Mouse (Mus musculus) embryo, embryonic 10.5 days (tissue): ENCODE data around the gene Hist1h3e.
"Not testable (repeated sequence)": the region's sequence is repeated elsewhere in the genome, so short reads cannot be mapped to it uniquely, and the experiment has no call there.

Experiments
- DNase-seq: peaks from one replicate; pipeline ENCODE4 v3.0.0-alpha.2; 2015; ENCODE audit warnings: low spot score

Hist1h3e gene

GRCm38 (mm10) chr13:23561531-23561882 is 662 bp downstream of the Hist1h3e start:
- DNase-seq, result not testable (repeated sequence)

- peak; percentile 50 for DNase-seq
Measured at GRCm38 (mm10) chr13:23560699-23561098, 1.5 kb downstream of the Hist1h3e start.

- DNase-seq, result no peak
Measured at GRCm38 (mm10) chr13:23556906-23557305, 5.3 kb downstream of the Hist1h3e start.

- DNase-seq, result peak; percentile 96
Measured at GRCm38 (mm10) chr13:23555839-23556416, 6.2 kb downstream of the Hist1h3e start.

- DNase-seq, result peak; percentile 97
Measured at GRCm38 (mm10) chr13:23554925-23555838, 7.0 kb downstream of the Hist1h3e start.

- peak; percentile 71 for DNase-seq
Measured at GRCm38 (mm10) chr13:23554393-23554792, 7.8 kb downstream of the Hist1h3e start.

- no peak for DNase-seq
Measured at GRCm38 (mm10) chr13:23552962-23553361, 9.2 kb downstream of the Hist1h3e start, which contains the start of gene Hist1h1d. Gene Hist1h1d, plus strand, starts transcription at chr13:23553262.

- no peak for DNase-seq
Measured at GRCm38 (mm10) chr13:23551931-23552914, 9.9 kb downstream of the Hist1h3e start.

GRCm38 (mm10) chr13:23551146-23551834 is 10.9 kb downstream of the Hist1h3e start, which contains the start of gene Hist1h4f:
Gene Hist1h4f, minus strand, starts transcription at chr13:23551648.
- peak; percentile 98 for DNase-seq

- peak; percentile 82 for DNase-seq
Measured at GRCm38 (mm10) chr13:23550761-23551145, 11.4 kb downstream of the Hist1h3e start.

- DNase-seq, result no peak
Measured at GRCm38 (mm10) chr13:23546694-23547093, 15.5 kb downstream of the Hist1h3e start.

GRCm38 (mm10) chr13:23544787-23545120 is 17.4 kb downstream of the Hist1h3e start:
- DNase-seq, result not testable (repeated sequence)

- DNase-seq, result peak; percentile 98
Measured at GRCm38 (mm10) chr13:23543965-23544786, 18.0 kb downstream of the Hist1h3e start, which contains the start of gene Hist1h3f. Gene Hist1h3f, plus strand, starts transcription at chr13:23544052.

- peak; percentile 95 for DNase-seq
Measured at GRCm38 (mm10) chr13:23542999-23543607, 19.1 kb downstream of the Hist1h3e start, which contains the start of gene Hist1h2bh. Gene Hist1h2bh, minus strand, starts transcription at chr13:23543392.

GRCm38 (mm10) chr13:23542225-23542980 is 19.8 kb downstream of the Hist1h3e start:
- DNase-seq, result peak; percentile 64

- no peak for DNase-seq
Measured at GRCm38 (mm10) chr13:23541497-23541896, 20.7 kb downstream of the Hist1h3e start.

GRCm38 (mm10) chr13:23539821-23540220 is 22.3 kb downstream of the Hist1h3e start:
- not testable (repeated sequence) for DNase-seq

GRCm38 (mm10) chr13:23538249-23538648 is 23.9 kb downstream of the Hist1h3e start:
- no peak for DNase-seq
